Mouse (Mus musculus) CH12.LX (cell line): ENCODE measurements around the gene Gm21885. TPM values are rescaled to one million over a fixed set of nuclear protein-coding genes. Genes with fewer than 3 reads are reported as not detected.

Experiments used
- DNase-seq: peaks from one replicate; pipeline ENCODE4 v3.0.0-alpha.2; 2013; ENCODE audit errors: extremely low read depth
- H3K27ac ChIP-seq: 2 replicates; pipeline ENCODE4 v1.5.1; 2012; ENCODE audit warnings: low read depth, mild to moderate bottlenecking, control low read depth, moderate library complexity; ENCODE audit not compliant: insufficient read depth
- H3K27me3 ChIP-seq: replicated peaks from 2 replicates; pipeline ENCODE3; 2012; ENCODE audit warnings: inconsistent platforms
- H3K36me3 ChIP-seq, 2 experiments: replicated peaks in 1 of 2; 2 replicates each; pipeline versions ENCODE3 to v1.6.1; 2012; ENCODE audit warnings: inconsistent platforms in 1 of 2, low read length in 1 of 2, mild to moderate bottlenecking in 1 of 2, mixed read lengths in 1 of 2, moderate library complexity in 1 of 2; ENCODE audit not compliant: control insufficient read depth in 1 of 2, insufficient read depth in 1 of 2
- H3K4me1 ChIP-seq, 2 experiments: 2 replicates each; pipeline ENCODE4 v1.6.1; 2012; ENCODE audit warnings: inconsistent platforms in 1 of 2, moderate library complexity in 1 of 2; ENCODE audit not compliant: insufficient read depth in 2 of 2, control insufficient read depth in 1 of 2
- H3K4me2 ChIP-seq: 2 replicates; pipeline ENCODE4 v1.6.1; 2012; ENCODE audit warnings: low read depth, mild to moderate bottlenecking, control low read depth; ENCODE audit not compliant: poor library complexity, insufficient read depth, severe bottlenecking
- H3K4me3 ChIP-seq, 3 experiments: fragments of 150-350 bp in 1 of 3; sonication (generic) in 1 of 3; replicated peaks in 1 of 3; 2 replicates each; pipeline versions ENCODE3 to v1.5.1; 2011 to 2012; ENCODE audit warnings: low read depth in 2 of 3, low read length in 2 of 3, mild to moderate bottlenecking in 2 of 3, moderate library complexity in 2 of 3, control low read depth in 1 of 3, improper control_type of control experiment in 1 of 3, inconsistent platforms in 1 of 3, mixed read lengths in 1 of 3; ENCODE audit not compliant: poor library complexity in 1 of 3
- H3K79me2 ChIP-seq: replicated peaks from 2 replicates; pipeline ENCODE4 v1.6.1; 2012; ENCODE audit warnings: mild to moderate bottlenecking, moderate library complexity; ENCODE audit not compliant: control insufficient read depth, poor library complexity, insufficient read depth, severe bottlenecking; ENCODE audit errors: extremely low read depth
- H3K9ac ChIP-seq: 2 replicates; pipeline ENCODE4 v1.6.1; 2012; ENCODE audit warnings: low read depth, mild to moderate bottlenecking, control low read depth, moderate library complexity; ENCODE audit not compliant: insufficient read depth
- H3K9me3 ChIP-seq: replicated peaks from 2 replicates; pipeline ENCODE3; 2012; ENCODE audit warnings: low read length, inconsistent platforms, mixed read lengths
- BHLHE40 ChIP-seq: IDR thresholded peaks from 2 replicates; pipeline ENCODE4 v1.6.1; 2011; ENCODE audit warnings: mild to moderate bottlenecking, low read depth, low read length, improper control_type of control experiment
- CHD1 ChIP-seq: IDR thresholded peaks from 2 replicates; pipeline ENCODE4 v1.6.1; 2012; ENCODE audit warnings: low read depth, low read length, improper control_type of control experiment, inconsistent platforms
- CTCF ChIP-seq, 2 experiments: IDR thresholded peaks in 1 of 2; conservative IDR thresholded peaks in 1 of 2; 2 replicates each; pipeline ENCODE4 v1.5.1; 2011 to 2012; ENCODE audit warnings: low read depth in 2 of 2, low read length in 2 of 2, improper control_type of control experiment in 1 of 2, inconsistent platforms in 1 of 2, mild to moderate bottlenecking in 1 of 2, moderate library complexity in 1 of 2
- E2F4 ChIP-seq: IDR thresholded peaks from 2 replicates; pipeline ENCODE4 v1.6.1; 2011; ENCODE audit warnings: low read depth, low read length, improper control_type of control experiment; ENCODE audit not compliant: insufficient replicate concordance
- EP300 ChIP-seq: IDR thresholded peaks from 2 replicates; pipeline ENCODE4 v1.6.1; 2011; ENCODE audit warnings: low read length, improper control_type of control experiment
- MAFK ChIP-seq: IDR thresholded peaks from 2 replicates; pipeline ENCODE4 v1.6.1; 2011; ENCODE audit warnings: low read length, improper control_type of control experiment; ENCODE audit not compliant: insufficient replicate concordance
- RAD21 ChIP-seq: IDR thresholded peaks from 2 replicates; pipeline ENCODE4 v1.6.1; 2011; ENCODE audit warnings: low read depth, mild to moderate bottlenecking, low read length, improper control_type of control experiment, moderate library complexity
- SIN3A ChIP-seq: IDR thresholded peaks from 2 replicates; pipeline ENCODE4 v1.6.1; 2012; ENCODE audit warnings: low read length, improper control_type of control experiment, inconsistent platforms
- SMC3 ChIP-seq: IDR thresholded peaks from 2 replicates; pipeline ENCODE4 v1.6.1; 2011; ENCODE audit warnings: low read depth, low read length, improper control_type of control experiment
- ZMIZ1 ChIP-seq: IDR thresholded peaks from 2 replicates; pipeline ENCODE4 v1.6.1; 2012; ENCODE audit warnings: low read depth, mild to moderate bottlenecking, inconsistent platforms, low read length, improper control_type of control experiment
- ZNF384 ChIP-seq: IDR thresholded peaks from 2 replicates; pipeline ENCODE4 v1.6.1; 2012; ENCODE audit warnings: low read depth, low read length, improper control_type of control experiment, inconsistent platforms
- dilution Hi-C: fragments of 300-500 bp; cut with MboI; formaldehyde crosslinking; loops from 2 replicates; pipeline ENCODE4 v1.14.3; 2020; ENCODE audit warnings: low sequenced_read_pairs; ENCODE audit not compliant: extremely low pct_unique_long_range_greater_than_20kb, extremely low pct_ligation_motif_present
- in situ Hi-C: fragments of 300-500 bp; cut with MboI; formaldehyde crosslinking; loops from 3 replicates; pipeline ENCODE4 v1.14.3; 2019; ENCODE audit warnings: low sequenced_read_pairs, low pct_ligation_motif_present, low pct_unique_long_range_greater_than_20kb, mixed read lengths
- polyA plus RNA-seq: library from polyadenylated mRNA; unstranded; fragments of >175 nt; gene quantifications from 2 replicates; pipeline ENCODE4 v1.2.1, GENCODE M21; 2012; ENCODE audit warnings: low read depth; ENCODE audit not compliant: insufficient read length
- total RNA-seq, 2 experiments: library from RNA; depleted of rRNA; stranded (reverse); fragments of 300-350 nt in 1 of 2; fragments of >200 nt in 1 of 2; gene quantifications; 2 replicates each; pipeline ENCODE4 v1.2.3; 2012 to 2014

Gm21885 gene
- total and polyA plus RNA-seq, 3 experiments = 0.21 to 0.30 TPM; not detected in 1

GRCm38 (mm10) chr11:94327693-94328643, 46.3 kb downstream of the Gm21885 start, which contains the start of gene Ankrd40 (continued):
- TF ChIP-seq RAD21 = no peak

GRCm38 (mm10) chr11:94328644-94329025, 47.0 kb downstream of the Gm21885 start:
- no peak overlapping the region for H3K27ac ChIP-seq
- no peaks in the 10 kb centered on the region for H3K9me3 ChIP-seq
- H3K4me2 ChIP-seq = peak overlapping the region; percentile 96
- dilution Hi-C loops = no loop called here
- TF ChIP-seq EP300 = no peak
- no peak for TF ChIP-seq SIN3A
- no peak for TF ChIP-seq MAFK
- no peak for TF ChIP-seq E2F4
- no peak for TF ChIP-seq CTCF (conservative IDR thresholded peaks at IDR 0.05 in 1 of 2, IDR thresholded peaks at IDR 0.05 in 1 of 2; ENCODE audit: low read depth in 2 of 2, low read length in 2 of 2)
- TF ChIP-seq, all 38 proteins: peak for 0
- in situ Hi-C loops = no loop called here
- peak overlapping the region; percentile 96 for H3K9ac ChIP-seq
- H3K27me3 ChIP-seq = no peaks in the 10 kb centered on the region
- H3K4me1 ChIP-seq = peaks cover 7 to 38% of the 10 kb centered on the region in 2 experiments; a peak in 3 of 4 replicates
- H3K4me3 ChIP-seq = peak overlapping the region; percentile 57 to 80 (median 74)
- peak; percentile 27 for DNase-seq
- H3K79me2 ChIP-seq = peaks cover 27% of the 10 kb centered on the region
- H3K36me3 ChIP-seq = peaks cover 4 to 26% of the 10 kb centered on the region in 2 experiments

- peaks cover 27% of the 10 kb centered on the region for H3K79me2 ChIP-seq
- in situ Hi-C loops (no loop called here), dilution Hi-C loops (no loop called here)
- peak overlapping the region; percentile 96 for H3K4me2 ChIP-seq
- DNase-seq = peak; percentile 75
- peaks cover 10 to 32% of the 10 kb centered on the region in 2 experiments for H3K36me3 ChIP-seq
- no peak overlapping the region for H3K27ac ChIP-seq
- H3K27me3 ChIP-seq = no peaks in the 10 kb centered on the region
- peaks cover 7 to 38% of the 10 kb centered on the region in 2 experiments; a peak in 3 of 4 replicates for H3K4me1 ChIP-seq
- H3K4me3 ChIP-seq = no peak overlapping the region
- H3K9ac ChIP-seq = no peak overlapping the region; the same call in 1 of the 2 replicates
- TF ChIP-seq RAD21 (peak; percentile 78), CTCF (conservative IDR thresholded peaks at IDR 0.05 in 1 of 2, IDR thresholded peaks at IDR 0.05 in 1 of 2; ENCODE audit: low read depth in 2 of 2, low read length in 2 of 2) (peak in 1 of 2 experiments; percentile 83; a peak in 2 of 4 replicates), ZNF384 (peak; percentile 87), ZMIZ1 (no peak), BHLHE40 (no peak), SMC3 (peak; percentile 65), CHD1 (0 out of 2 replicates have a peak, but pooled peaks have one; percentile 76)
- H3K9me3 ChIP-seq = no peaks in the 10 kb centered on the region
These were observed 47.7 kb downstream of the Gm21885 start for GRCm38 (mm10) chr11:94329270-94329891.
